Mouse (Mus musculus) monocyte, adult 59 days (primary cell): Measurements from ENCODE around the gene Terf2ip. TPM values are rescaled to one million over a fixed set of nuclear protein-coding genes. Genes with fewer than 3 reads are reported as not detected.

ENCODE experiments used
- total RNA-seq, 2 experiments: library from RNA; stranded (reverse); gene quantifications; one replicate each; pipeline ENCODE4 v1.2.4; 2023

The Terf2ip gene
- 1 to 10 TPM; 7.7 to 8.6 TPM for total RNA-seq

DNA sequence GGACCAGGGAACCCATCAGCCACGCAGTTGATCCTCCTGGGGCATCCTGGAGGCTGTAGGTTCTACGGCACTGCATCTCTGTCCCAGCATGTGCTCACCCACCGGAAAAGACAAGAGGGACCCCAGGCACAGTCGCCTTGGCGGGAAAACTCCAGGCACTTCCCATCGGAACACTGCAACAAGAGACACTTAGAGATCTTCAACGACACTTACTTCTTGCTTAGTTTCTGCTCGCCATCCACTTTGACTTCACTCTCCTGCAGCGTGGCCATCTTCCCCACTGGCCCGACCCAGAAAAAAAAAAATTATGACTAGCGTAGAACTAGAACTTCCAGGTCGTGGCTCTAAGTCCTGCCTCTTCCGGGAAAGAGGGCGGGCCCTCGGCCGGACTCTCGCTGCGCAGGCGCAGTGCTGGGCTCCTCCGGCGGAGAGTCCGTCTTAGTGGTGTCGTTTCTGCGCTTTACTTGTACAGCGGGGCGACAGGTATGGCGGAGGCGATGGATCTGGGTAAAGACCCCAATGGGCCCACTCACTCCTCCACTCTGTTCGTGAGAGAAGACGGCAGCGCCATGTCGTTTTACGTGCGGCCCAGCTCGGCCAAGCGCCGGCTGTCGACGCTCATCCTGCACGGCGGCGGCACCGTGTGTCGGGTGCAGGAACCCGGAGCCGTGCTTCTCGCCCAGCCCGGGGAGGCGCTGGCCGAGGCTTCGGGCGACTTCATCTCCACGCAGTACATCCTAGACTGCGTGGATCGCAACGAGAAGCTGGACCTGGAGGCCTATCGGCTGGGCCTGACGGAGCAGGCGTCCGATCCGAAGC, at the start of gene Terf2ip, which contains the start of gene Kars:
Terf2ip (plus strand) TSS at position 402 of the 819 bp plus-strand sequence.
Kars (minus strand) TSS at position 327 of the 819 bp plus-strand sequence.

DNA sequence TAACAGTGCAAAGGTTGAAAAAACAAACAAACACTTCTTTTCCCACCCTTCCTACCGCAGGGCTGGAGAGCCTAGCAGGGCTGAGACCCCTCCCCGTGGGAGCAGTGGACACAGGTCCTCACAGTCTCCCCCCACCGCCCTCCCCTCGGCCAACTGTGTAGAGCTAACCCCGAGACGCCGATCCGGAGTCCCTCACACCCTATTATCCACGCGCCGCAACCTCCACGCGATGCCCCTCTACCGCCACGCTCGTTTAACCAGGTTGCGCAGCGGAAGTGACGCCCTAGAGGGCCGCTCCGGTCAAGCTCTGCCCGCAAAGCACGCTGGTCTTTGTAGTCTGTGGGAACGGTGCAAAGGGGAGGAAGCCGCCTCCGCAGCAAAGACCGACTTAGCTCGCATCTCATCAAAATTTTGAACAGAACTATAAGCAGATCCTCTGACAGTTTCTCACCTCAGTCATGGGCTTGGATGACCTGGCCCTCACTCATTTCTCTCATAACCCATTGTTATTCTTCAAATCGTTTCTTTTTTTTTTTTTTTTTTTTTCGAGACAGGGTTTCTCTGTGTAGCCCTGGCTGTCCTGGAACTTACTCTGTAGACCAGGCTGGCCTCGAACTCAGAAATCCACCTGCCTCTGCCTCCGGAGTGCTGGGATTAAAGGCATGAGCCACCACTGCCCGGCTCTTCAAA, 19.0 kb upstream of the Terf2ip start, which contains the start of gene Adat1:
Adat1 (minus strand) TSS at position 290 of the 690 bp plus-strand sequence.

DNA sequence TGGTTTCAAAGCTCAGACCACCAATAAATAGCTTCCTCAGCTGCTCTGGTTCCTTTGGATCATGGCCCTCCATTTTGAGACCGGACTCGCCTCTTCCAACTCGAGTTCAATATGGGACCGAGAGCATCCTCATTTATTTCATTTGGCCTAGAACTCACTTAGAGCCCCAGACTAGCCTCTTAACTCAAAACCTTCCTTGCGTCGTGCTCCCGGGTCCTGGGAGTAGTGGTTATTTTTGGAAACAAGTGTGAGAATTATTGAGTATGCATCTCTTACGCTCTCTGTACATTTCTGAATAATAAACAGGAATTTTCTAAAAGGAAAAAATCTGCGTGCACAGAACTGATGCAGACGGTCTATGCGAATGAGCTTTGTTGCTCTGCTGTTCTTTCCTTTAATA, 3.7 kb downstream of the Terf2ip start, which contains the start of gene Gm6793:
Gm6793 (minus strand) TSS at position 101 of the 400 bp plus-strand sequence.

Other genes starting within 250 kb of the Terf2ip start
- gene Cfdp1, start 157.1 kb upstream of the Terf2ip start, total RNA-seq = 10 to 100 TPM; 37.8 to 40.4 TPM
- 1 to 10 TPM; 1.1 TPM for gene Tmem170, start 134.6 kb upstream of the Terf2ip start, total RNA-seq
- not detected for gene Chst5, start 101.0 kb upstream of the Terf2ip start, total RNA-seq
- under 1 TPM; 0.52 to 0.92 TPM for gene Tmem231, start 77.5 kb upstream of the Terf2ip start, total RNA-seq
- gene Gabarapl2, start 70.7 kb upstream of the Terf2ip start, total RNA-seq = 10 to 100 TPM; 60.1 to 65.2 TPM
- gene Adat1, start 19.1 kb upstream of the Terf2ip start, total RNA-seq = 1 to 10 TPM; 2.2 to 2.5 TPM
- gene Kars, start 75 bp upstream of the Terf2ip start, total RNA-seq = 10 to 100 TPM; 54.2 to 58.3 TPM
- gene Gm6793, start 3.6 kb downstream of the Terf2ip start, total RNA-seq = not detected